In genomic region chr6:124740211-124740887, GRCm38 (mm10) we compare ENCODE assay signal across 1 mouse cellular context.
TF ChIP-seq lines count a peak whose summit lies in the region.

No protein-coding gene starts in this region.

TF ChIP-seq in MEL, 35 proteins besides CTCF, POLR2A, EP300 and RAD21 (continued from another document):
- TF ChIP-seq ZNF384 (IDR thresholded peaks at IDR 0.05; ENCODE audit: low read depth, low read length) (no peak), MAZ (IDR thresholded peaks at IDR 0.05; ENCODE audit: low read depth, low read length) (peak; percentile 92), TCF12 (IDR thresholded peaks at IDR 0.05; ENCODE audit: low read depth, low read length) (no peak), CHD1 (IDR thresholded peaks at IDR 0.05; ENCODE audit: low read depth, low read length) (no peak), E2F4 (IDR thresholded peaks at IDR 0.05; ENCODE audit: borderline replicate concordance, low read depth, low read length) (no peak)
